Mouse (Mus musculus) left cerebral cortex, postnatal 25 days (tissue): ENCODE measurements around the gene Sh3rf3. TPM values are rescaled to one million over a fixed set of nuclear protein-coding genes. Genes with fewer than 3 reads are reported as not detected.

Source experiments
- DNase-seq, 2 experiments: peaks; one replicate each; pipeline ENCODE4 v3.0.0; 2022; ENCODE audit warnings: low spot score in 2 of 2, mixed read lengths in 1 of 2
- intact Hi-C: fragments of 180-260 bp; cut with DNase I; formaldehyde crosslinking; loops from one replicate; pipeline ENCODE4 v1.15.1; 2025
- microRNA-seq, 2 experiments: library from miRNA; unstranded; fragments of <30 nt; microRNA quantifications; one replicate each; pipeline ENCODE4 v1.2.0; 2022
- total RNA-seq, 2 experiments: library from RNA; stranded (reverse); gene quantifications; 2 replicates each; pipeline ENCODE4 v1.2.3; 2021

Sh3rf3 gene
- total RNA-seq, 2 experiments from 2014 or later: 51.2 to 52.5 TPM

- no peak for DNase-seq
- intact Hi-C loops: no loop called here
Observed at GRCm38 (mm10) chr10:59125497-59125896, 312.3 kb downstream of the Sh3rf3 start.

GRCm38 (mm10) chr10:59127637-59128036 lies 314.5 kb downstream of the Sh3rf3 start:
- peak; percentile 30 to 87 for DNase-seq
- intact Hi-C loops: loop anchor here (1.0 kb wide), 1 partner anchor 12 kb away; no protein-coding TSS in a partner anchor

GRCm38 (mm10) chr10:59131926-59132628 lies 318.9 kb downstream of the Sh3rf3 start:
- intact Hi-C loops: no loop called here
- DNase-seq: no peak

GRCm38 (mm10) chr10:59133478-59134009 lies 320.4 kb downstream of the Sh3rf3 start:
- DNase-seq: peak in 1 of 2 experiments; percentile 50
- intact Hi-C loops: no loop called here

GRCm38 (mm10) chr10:59149956-59150383 lies 336.8 kb downstream of the Sh3rf3 start:
- peak; percentile 68 to 76 for DNase-seq
- intact Hi-C loops: loop anchor here (1.0 kb wide), 2 partner anchors 41 to 338 kb away; no protein-coding TSS in a partner anchor

- no peak for DNase-seq
- intact Hi-C loops: loop anchor here (1.0 kb wide), 2 partner anchors 42 to 339 kb away; no protein-coding TSS in a partner anchor
Observed at GRCm38 (mm10) chr10:59150938-59151657, 337.9 kb downstream of the Sh3rf3 start.

GRCm38 (mm10) chr10:59152544-59153081 lies 339.5 kb downstream of the Sh3rf3 start:
- intact Hi-C loops: no loop called here
- DNase-seq: no peak

GRCm38 (mm10) chr10:59158627-59159026 lies 345.5 kb downstream of the Sh3rf3 start:
- no peak for DNase-seq
- intact Hi-C loops: no loop called here

GRCm38 (mm10) chr10:59162185-59162897 lies 349.2 kb downstream of the Sh3rf3 start:
- intact Hi-C loops: no loop called here
- no peak for DNase-seq

GRCm38 (mm10) chr10:59166104-59166944 lies 353.2 kb downstream of the Sh3rf3 start:
- DNase-seq: peak; percentile 66 to 73
- intact Hi-C loops: loop anchor here (1.0 kb wide), 1 partner anchor 126 kb away; no protein-coding TSS in a partner anchor

GRCm38 (mm10) chr10:59171042-59171441 lies 357.9 kb downstream of the Sh3rf3 start:
- intact Hi-C loops: no loop called here
- no peak for DNase-seq

- intact Hi-C loops: no loop called here
- no peak for DNase-seq
Observed at GRCm38 (mm10) chr10:59172539-59172938, 359.4 kb downstream of the Sh3rf3 start.

GRCm38 (mm10) chr10:59179620-59180019 lies 366.5 kb downstream of the Sh3rf3 start:
- intact Hi-C loops: no loop called here
- DNase-seq: no peak

- intact Hi-C loops: no loop called here
Observed at GRCm38 (mm10) chr10:59182306-59182705, 369.1 kb downstream of the Sh3rf3 start.

More at GRCm38 (mm10) chr10:59182306-59182705, 369.1 kb downstream of the Sh3rf3 start:
- DNase-seq: no peak

Small RNAs within 50 kb of the gene (microRNA-seq; reads per million reads assigned to microRNA genes)
- 0 reads per million in 2 experiments for gene Gm27672

Other genes with a start within 250 kb of the Sh3rf3 start
- gene Edar, start 137.7 kb upstream of the Sh3rf3 start, total RNA-seq: under 1 TPM; 0.32 to 0.60 TPM
- not detected for gene Gm17542, start 95.1 kb upstream of the Sh3rf3 start, total RNA-seq